Mouse (Mus musculus) olfactory bulb, adult 2 months (tissue): ENCODE measurements around the gene A930002H24Rik. TPM values are rescaled to one million over a fixed set of nuclear protein-coding genes. Genes with fewer than 3 reads are reported as not detected.

ENCODE experiments used
- H3K27ac ChIP-seq: fragments of 200-500 bp; 2 replicates; pipeline ENCODE4 v1.5.1; 2012; ENCODE audit warnings: low read depth, low read length; ENCODE audit not compliant: insufficient read depth
- H3K4me1 ChIP-seq: fragments of 200-500 bp; 2 replicates; pipeline ENCODE4 v1.6.1; 2012; ENCODE audit warnings: low read length; ENCODE audit not compliant: control insufficient read depth, insufficient read depth
- H3K4me3 ChIP-seq: fragments of 200-500 bp; 2 replicates; pipeline ENCODE4 v1.5.1; 2012; ENCODE audit warnings: mild to moderate bottlenecking, low read depth, low read length, moderate library complexity; ENCODE audit not compliant: insufficient read depth
- CTCF ChIP-seq: fragments of 200-500 bp; IDR thresholded peaks from 2 replicates; pipeline ENCODE4 v1.5.1; 2012; ENCODE audit warnings: low read depth, mild to moderate bottlenecking, low read length, moderate library complexity; ENCODE audit not compliant: insufficient read depth
- POLR2A ChIP-seq: fragments of 200-500 bp; IDR thresholded peaks from 2 replicates; pipeline ENCODE4 v1.6.1; 2012; ENCODE audit warnings: mild to moderate bottlenecking, low read depth, low read length, moderate library complexity; ENCODE audit not compliant: insufficient read depth
- WGBS: fragments of 180-500 bp; shearing (Covaris S2); methylation state at CpG from one replicate; pipeline ENCODE4 v1.1.7; 2018; 5-methylcytosine and 5-hydroxymethylcytosine counted together
- polyA plus RNA-seq: library from polyadenylated mRNA; stranded (reverse); fragments of >200 nt; gene quantifications from 2 replicates; pipeline ENCODE4 v1.2.4, GENCODE M21; 2012; ENCODE audit warnings: low replicate concordance; ENCODE audit not compliant: missing spikeins, insufficient read depth, insufficient read length

A930002H24Rik gene
- polyA plus RNA-seq, 1 experiment: not detected

GRCm38 (mm10) chr17:63842226-63842625, 21.4 kb downstream of the A930002H24Rik start:
- H3K4me1 ChIP-seq: 0 out of 2 replicates have a peak, but pooled peaks cover 2% of the 10 kb centered on the region
- H3K4me3 ChIP-seq: no peak overlapping the region
- WGBS: 88% methylated on average over 1 of the region's 1 CpGs
- no peak overlapping the region for H3K27ac ChIP-seq
- TF ChIP-seq POLR2A (no peak), CTCF (no peak)

GRCm38 (mm10) chr17:63839636-63840269, 23.8 kb downstream of the A930002H24Rik start:
- Histone ChIP-seq H3K4me1 (0 out of 2 replicates have a peak, but pooled peaks cover 2% of the 10 kb centered on the region), H3K27ac (no peak overlapping the region), H3K4me3 (no peak overlapping the region)
- whole genome bisulfite sequencing: 98% methylated on average over 3 of the region's 3 CpGs
- no peak for TF ChIP-seq CTCF
- no peak for TF ChIP-seq POLR2A

- Histone ChIP-seq H3K4me3 (no peak overlapping the region), H3K27ac (no peak overlapping the region), H3K4me1 (0 out of 2 replicates have a peak, but pooled peaks cover 2% of the 10 kb centered on the region)
- 94% methylated on average over 8 of the region's 8 CpGs for WGBS
- TF ChIP-seq POLR2A: no peak
- no peak for TF ChIP-seq CTCF
These were observed 25.4 kb downstream of the A930002H24Rik start for GRCm38 (mm10) chr17:63838144-63838543.

GRCm38 (mm10) chr17:63836641-63837040, 26.9 kb downstream of the A930002H24Rik start:
- TF ChIP-seq CTCF (no peak), POLR2A (no peak)
- Histone ChIP-seq H3K27ac (no peak overlapping the region; the same call in 1 of the 2 replicates), H3K4me3 (no peak overlapping the region), H3K4me1 (0 out of 2 replicates have a peak, but pooled peaks cover 2% of the 10 kb centered on the region)
- 68% methylated on average over 8 of the region's 8 CpGs for WGBS

GRCm38 (mm10) chr17:63836223-63836622, 27.4 kb downstream of the A930002H24Rik start:
- 81% methylated on average over 2 of the region's 2 CpGs for WGBS
- 0 out of 2 replicates have a peak, but pooled peaks cover 2% of the 10 kb centered on the region for H3K4me1 ChIP-seq
- no peak overlapping the region for H3K4me3 ChIP-seq
- TF ChIP-seq CTCF (no peak), POLR2A (no peak)
- no peak overlapping the region for H3K27ac ChIP-seq

- WGBS: 67% methylated on average over 4 of the region's 4 CpGs
- no peaks in the 10 kb centered on the region for H3K4me1 ChIP-seq
- no peak for TF ChIP-seq CTCF
- TF ChIP-seq POLR2A: no peak
- H3K27ac ChIP-seq: no peak overlapping the region
- H3K4me3 ChIP-seq: no peak overlapping the region
These were observed 32.0 kb downstream of the A930002H24Rik start for GRCm38 (mm10) chr17:63831550-63831949.

- TF ChIP-seq POLR2A (no peak), CTCF (no peak)
- WGBS: 55% methylated on average over 5 of the region's 5 CpGs
- H3K4me3 ChIP-seq: no peak overlapping the region
These were observed 34.8 kb downstream of the A930002H24Rik start for GRCm38 (mm10) chr17:63828561-63829332.

GRCm38 (mm10) chr17:63826767-63827166, 36.8 kb downstream of the A930002H24Rik start:
- no peaks in the 10 kb centered on the region for H3K4me1 ChIP-seq
- 91% methylated on average over 7 of the region's 7 CpGs for WGBS
- no peak overlapping the region for H3K27ac ChIP-seq
- TF ChIP-seq POLR2A (no peak), CTCF (no peak)
- H3K4me3 ChIP-seq: no peak overlapping the region

More at GRCm38 (mm10) chr17:63828561-63829332, 34.8 kb downstream of the A930002H24Rik start:
- Histone ChIP-seq H3K4me1 (no peaks in the 10 kb centered on the region), H3K27ac (no peak overlapping the region)

- no peak for TF ChIP-seq POLR2A
- TF ChIP-seq CTCF: no peak
- 92% methylated on average over 8 of the region's 8 CpGs for WGBS
- H3K4me3 ChIP-seq: no peak overlapping the region
- H3K4me1 ChIP-seq: no peaks in the 10 kb centered on the region
- H3K27ac ChIP-seq: no peak overlapping the region
These were observed 37.4 kb downstream of the A930002H24Rik start for GRCm38 (mm10) chr17:63826196-63826595.
